Mouse (Mus musculus): Measurements from ENCODE around the gene Srp9.

- TF ChIP-seq CTCF (IDR thresholded peaks at IDR 0.05; ENCODE audit: extremely low read depth, insufficient read depth, insufficient read length, insufficient replicate concordance) (no peak), POLR2A (IDR thresholded peaks at IDR 0.05; ENCODE audit: low read depth, low read length) (no peak)
Observed at GRCm38 (mm10) chr1:182094473-182095136, 29.9 kb upstream of the Srp9 start.

Measured in spleen, adult 2 months (tissue).